23 mouse cellular contexts compared by ENCODE assay signal in the genomic region with DNA sequence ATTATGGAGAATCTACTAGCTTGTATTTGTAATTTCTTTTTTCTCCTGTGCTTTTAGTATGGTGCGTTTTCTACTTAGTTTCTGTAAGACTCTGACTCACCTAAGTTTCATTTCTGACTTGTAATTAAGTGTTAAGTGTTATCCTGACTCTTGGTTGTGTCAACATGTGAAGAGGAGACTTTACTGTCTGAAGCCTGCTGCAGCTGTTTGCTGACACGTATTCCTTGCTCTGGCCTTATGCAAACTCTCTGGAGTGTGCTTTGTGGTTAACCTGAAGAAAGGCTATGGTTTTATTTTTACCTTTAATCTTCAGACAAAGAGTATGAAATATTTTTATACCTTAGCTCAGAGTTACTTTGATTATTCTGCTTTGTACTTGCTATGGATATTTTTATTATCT. TPM values are rescaled to one million over a fixed set of nuclear protein-coding genes. Genes with fewer than 3 reads are reported as not detected.
DNase-seq lines count a peak whose midpoint lies in the region; ATAC-seq and TF ChIP-seq lines count a peak whose summit lies in the region.
"Had no signal": no experiment of that assay in that cellular context is flagged by ENCODE, and none has a peak within 500 bp of the region (broad histone marks: within the 10 kb centered on the region; RNA-seq: fewer than 3 reads in every experiment).

No protein-coding gene starts in this region.

- no peak for ATAC-seq in megakaryocyte progenitor cell, adult 5-6 weeks (replicated peaks; ENCODE audit: poor library complexity)
- ATAC-seq in neural tube, embryonic 15.5 days (ENCODE audit: low FRiP score) = no peak
- ATAC-seq: forebrain, embryonic 16.5 days; hindbrain, postnatal 0 days; intestine, embryonic 16.5 days had no signal

- H3K9me3 ChIP-seq in neural tube, embryonic 15.5 days (replicated peaks) = no peaks in the 10 kb centered on the region
- H3K9me3 ChIP-seq: embryonic facial prominence, embryonic 12.5 days; forebrain, embryonic 12.5 days; heart, embryonic 10.5 days; hindbrain, embryonic 13.5 days had no signal

- no peak overlapping the region for H3ac ChIP-seq in myocyte (ENCODE audit: control insufficient read depth, insufficient read length)

- H3K4me2 ChIP-seq in myocyte (ENCODE audit: low read depth) = peak overlapping the region; percentile 57
- no peak overlapping the region for H3K4me2 ChIP-seq in neural tube, embryonic 15.5 days
- H3K4me2 ChIP-seq: embryonic facial prominence, embryonic 12.5 days; forebrain, embryonic 12.5 days; hindbrain, embryonic 13.5 days had no signal

- H3K4me1 ChIP-seq in neural tube, embryonic 15.5 days = no peaks in the 10 kb centered on the region

- H3K36me3 ChIP-seq in myocyte (ENCODE audit: control insufficient read depth, insufficient read depth) = peaks cover 19% of the 10 kb centered on the region
- H3K36me3 ChIP-seq in neural tube, embryonic 15.5 days = peaks cover 16% of the 10 kb centered on the region

- no peak overlapping the region for H3K9ac ChIP-seq in neural tube, embryonic 15.5 days (replicated peaks)
- H3K9ac ChIP-seq: embryonic facial prominence, embryonic 12.5 days; forebrain, embryonic 12.5 days; hindbrain, embryonic 13.5 days had no signal

- no peak overlapping the region for H3K27ac ChIP-seq in neural tube, embryonic 15.5 days (replicated peaks)
- H3K27ac ChIP-seq: embryonic facial prominence, embryonic 12.5 days; forebrain, embryonic 12.5 days; heart, embryonic 10.5 days; hindbrain, embryonic 13.5 days; hindbrain, postnatal 0 days had no signal

- no peaks in the 10 kb centered on the region for H3K27me3 ChIP-seq in myocyte (ENCODE audit: control insufficient read depth, insufficient read depth, insufficient read length)
- H3K27me3 ChIP-seq in neural tube, embryonic 15.5 days (replicated peaks) = no peaks in the 10 kb centered on the region
- H3K27me3 ChIP-seq: embryonic facial prominence, embryonic 12.5 days; forebrain, embryonic 12.5 days; hindbrain, embryonic 13.5 days had no signal

- intact Hi-C loops in heart, postnatal 10 days (cut with DNase I) = no loop called here

- H3K4me3 ChIP-seq in myocyte = no peak overlapping the region
- H3K4me3 ChIP-seq in neural tube, embryonic 15.5 days (replicated peaks) = no peak overlapping the region
- H3K4me3 ChIP-seq: embryonic facial prominence, embryonic 12.5 days; forebrain, embryonic 12.5 days; heart, embryonic 10.5 days; hindbrain, embryonic 13.5 days had no signal

- H3K79me2 ChIP-seq in myocyte (ENCODE audit: control insufficient read depth, insufficient read depth) = peaks cover 11% of the 10 kb centered on the region

- no peak for TF ChIP-seq POLR2A in myocyte (IDR thresholded peaks at IDR 0.05; ENCODE audit: insufficient read length, low read depth)

- WGBS in neural tube, embryonic 15.5 days = 85% methylated on average over 2 of the region's 2 CpGs

- peak; percentile 27 for DNase-seq in heart, adult 11 months
- DNase-seq in heart, postnatal 10 days = no peak
- peak; percentile 81 for DNase-seq in A20 (ENCODE audit: low read depth, low spot score)
- DNase-seq in T-cell, adult 2 months (ENCODE audit: low spot score) = peak; percentile 22
- no peak for DNase-seq in Muller cell, postnatal 12 days (ENCODE audit: inconsistent ontology term)
- DNase-seq: adrenal gland, adult 8-10 months; adrenal gland, postnatal 36 days; cerebellum, adult 11 months; cerebellum, adult 9-10 months; cerebellum, postnatal 25 days; gastrocnemius, postnatal 25 days; heart, adult 18-20 months; heart, postnatal 14 days had no signal

TF ChIP-seq in myocyte, 11 proteins besides CTCF, POLR2A, EP300 and RAD21:
- TF ChIP-seq MYOG (IDR thresholded peaks at IDR 0.05; ENCODE audit: control insufficient read depth in 1 of 3, insufficient read depth in 1 of 3, insufficient read length in 2 of 3, low read depth in 2 of 3) (peak in 1 of 3 experiments; percentile 93), CEBPB (IDR thresholded peaks at IDR 0.05; ENCODE audit: insufficient read depth, poor library complexity, severe bottlenecking) (0 out of 2 replicates have a peak, but pooled peaks have one; percentile 44), TCF12 (IDR thresholded peaks at IDR 0.05; ENCODE audit: insufficient read depth, poor library complexity, severe bottlenecking) (peak; percentile 51), POLR2AphosphoS2 (IDR thresholded peaks at IDR 0.05; ENCODE audit: insufficient read length, low read depth) (no peak), E2F4 (IDR thresholded peaks at IDR 0.05; ENCODE audit: insufficient read depth) (no peak), REST (IDR thresholded peaks at IDR 0.05; ENCODE audit: insufficient read depth, insufficient read length) (no peak), MYOD1 (IDR thresholded peaks at IDR 0.05; ENCODE audit: control insufficient read depth in 1 of 3, insufficient read length in 2 of 3, low read depth in 2 of 3) (peak; percentile 67 to 82 (median 68)), USF1 (IDR thresholded peaks at IDR 0.05; ENCODE audit: low read depth) (no peak)

RNA-seq across cellular contexts. Expression of a gene that starts 11.0 kb away (rescaled TPM):
- total RNA-seq in heart, postnatal 10 days (2021) = 10 to 100 TPM; 24.9 to 28.1 TPM
- 10.0 TPM for polyA plus RNA-seq in myocyte (2012; fragmentation: generic; extraction: Trizol)
- total RNA-seq in megakaryocyte progenitor cell, adult 5-6 weeks (2015) = 20.5 and 21.1 TPM in 2 replicates
- 30.3 and 36.6 TPM in 2 replicates for total RNA-seq in megakaryocyte progenitor cell, adult 5-6 weeks (2017)
- polyA plus RNA-seq in neural tube, embryonic 15.5 days (2015; fragmentation: Nextera tagmentation; extraction: Ambion mirVana) = 15.2 and 16.9 TPM in 2 replicates

Comparison
In these comparisons a context has a peak if more than half of its experiments do, and no peak if none do; other contexts are left out.
1. DNase-seq: peak in heart, adult 11 months (single experiment), A20 (single experiment) and T-cell, adult 2 months (single experiment); none in heart, postnatal 10 days (0 of 2) and Muller cell, postnatal 12 days (single experiment).